In genomic region chr17:46467830-46468229, GRCm38 (mm10) we compare ENCODE assay signal across 21 mouse cellular contexts. TPM values are rescaled to one million over a fixed set of nuclear protein-coding genes. Genes with fewer than 3 reads are reported as not detected.
DNase-seq lines count a peak whose midpoint lies in the region; ATAC-seq and TF ChIP-seq lines count a peak whose summit lies in the region.
"Had no signal": no experiment of that assay in that cellular context is flagged by ENCODE, and none has a peak within 500 bp of the region (broad histone marks: within the 10 kb centered on the region; RNA-seq: fewer than 3 reads in every experiment).

No protein-coding gene starts in this region.

- peaks cover 80% of the 10 kb centered on the region for H3K36me3 ChIP-seq in forebrain, postnatal 0 days (ENCODE audit: insufficient read depth)
- H3K36me3 ChIP-seq in intestine, postnatal 0 days (ENCODE audit: control insufficient read depth, insufficient read depth), result no peaks in the 10 kb centered on the region
- no peaks in the 10 kb centered on the region for H3K36me3 ChIP-seq in intestine, embryonic 16.5 days (ENCODE audit: control insufficient read depth, insufficient read depth, low read length)

- no peaks in the 10 kb centered on the region for H3K4me1 ChIP-seq in forebrain, postnatal 0 days (ENCODE audit: insufficient read depth)
- no peaks in the 10 kb centered on the region for H3K4me1 ChIP-seq in intestine, postnatal 0 days (replicated peaks; ENCODE audit: control insufficient read depth, insufficient read depth, low read length)
- H3K4me1 ChIP-seq in intestine, embryonic 16.5 days (ENCODE audit: control insufficient read depth, insufficient read depth, low read length), result no peaks in the 10 kb centered on the region

- WGBS in forebrain, postnatal 0 days, result 62% methylated on average over 9 of the region's 9 CpGs
- 74% methylated on average over 9 of the region's 9 CpGs for WGBS in intestine, postnatal 0 days
- WGBS in intestine, embryonic 16.5 days, result 69% methylated on average over 9 of the region's 9 CpGs

- TF ChIP-seq CTCF in brain, embryonic 14.5 days (IDR thresholded peaks at IDR 0.05; ENCODE audit: borderline replicate concordance, extremely low read depth, insufficient read depth, insufficient read length), result no peak
- TF ChIP-seq CTCF in forebrain, postnatal 0 days (IDR thresholded peaks at IDR 0.05; ENCODE audit: low read depth), result no peak
- TF ChIP-seq CTCF in intestine, postnatal 0 days (IDR thresholded peaks at IDR 0.05; ENCODE audit: low read depth), result no peak

- H3K27me3 ChIP-seq in forebrain, postnatal 0 days (ENCODE audit: insufficient read depth, low read length), result no peaks in the 10 kb centered on the region
- no peaks in the 10 kb centered on the region; the same call in 1 of the 2 replicates for H3K27me3 ChIP-seq in intestine, postnatal 0 days (replicated peaks; ENCODE audit: control insufficient read depth, insufficient read depth, low read length)
- no peaks in the 10 kb centered on the region for H3K27me3 ChIP-seq in intestine, embryonic 16.5 days (replicated peaks; ENCODE audit: control insufficient read depth, insufficient read depth, low read length)

- no peak for TF ChIP-seq POLR2A in brain, embryonic 14.5 days (IDR thresholded peaks at IDR 0.05; ENCODE audit: borderline replicate concordance, extremely low read depth, insufficient read depth, insufficient read length, poor library complexity, severe bottlenecking)

- no peaks in the 10 kb centered on the region for H3K9me3 ChIP-seq in forebrain, postnatal 0 days (ENCODE audit: low read length)
- no peaks in the 10 kb centered on the region for H3K9me3 ChIP-seq in intestine, postnatal 0 days (ENCODE audit: control insufficient read depth)
- H3K9me3 ChIP-seq in intestine, embryonic 16.5 days (ENCODE audit: control insufficient read depth, low read length), result no peaks in the 10 kb centered on the region

- no peak overlapping the region for H3K9ac ChIP-seq in forebrain, postnatal 0 days
- no peak overlapping the region for H3K9ac ChIP-seq in intestine, postnatal 0 days (ENCODE audit: low read depth, low read length)
- no peak overlapping the region for H3K9ac ChIP-seq in intestine, embryonic 16.5 days (ENCODE audit: low read depth, low read length)

- DNase-seq in layer of hippocampus, adult 9-11 months, result peak; percentile 40
- no peak for DNase-seq in layer of hippocampus, postnatal 10 days (ENCODE audit: low spot score in 2 of 2)
- peak; percentile 75 for DNase-seq in brain, embryonic 14.5 days (ENCODE audit: low read depth)
- DNase-seq in cerebellum, adult 8-10 months, result peak; percentile 60
- no peak for DNase-seq in forebrain, postnatal 0 days
- DNase-seq: adrenal gland, postnatal 36 days; gastrocnemius, postnatal 36 days; heart, postnatal 14 days; kidney, adult 2 months; kidney, postnatal 25 days; liver; lung, adult 18-20 months; midbrain, embryonic 14.5 days; spleen, adult 18-20 months; thymus, adult 2 months had no signal

- H3K27ac ChIP-seq in forebrain, postnatal 0 days (ENCODE audit: low read depth, low read length), result no peak overlapping the region
- no peak overlapping the region for H3K27ac ChIP-seq in intestine, postnatal 0 days (ENCODE audit: low read depth, low read length)
- H3K27ac ChIP-seq in intestine, embryonic 16.5 days (ENCODE audit: low read length), result no peak overlapping the region

- peak; percentile 32; the same call in 1 of the 2 replicates for ATAC-seq in forebrain, postnatal 0 days
- ATAC-seq in intestine, postnatal 0 days, result no peak
- no peak for ATAC-seq in intestine, embryonic 16.5 days
- ATAC-seq: hindbrain, embryonic 16.5 days had no signal

- no peak overlapping the region for H3K4me3 ChIP-seq in forebrain, postnatal 0 days (ENCODE audit: low read depth, low read length)
- no peak overlapping the region for H3K4me3 ChIP-seq in intestine, postnatal 0 days (ENCODE audit: low read depth, low read length)
- H3K4me3 ChIP-seq in intestine, embryonic 16.5 days (ENCODE audit: low read length), result no peak overlapping the region

- H3K4me2 ChIP-seq in forebrain, postnatal 0 days (ENCODE audit: low read depth), result no peak overlapping the region
- no peak overlapping the region for H3K4me2 ChIP-seq in intestine, postnatal 0 days (replicated peaks; ENCODE audit: low read depth)
- no peak overlapping the region for H3K4me2 ChIP-seq in intestine, embryonic 16.5 days (ENCODE audit: low read depth, low read length)
- H3K4me2 ChIP-seq: heart, embryonic 11.5 days had no signal

RNA-seq across cellular contexts. Expression of gene Ttbk1, which starts 19.6 kb away (rescaled TPM):
- 100 to 1,000 TPM; 106 to 107 TPM for total RNA-seq in layer of hippocampus, postnatal 10 days (2021)
- 22.1 and 35.4 TPM in 2 replicates for polyA plus RNA-seq in brain, embryonic 14.5 days (2012; rRNA removed)
- 32.3 and 36.5 TPM in 2 replicates for total RNA-seq in forebrain, postnatal 0 days (2014; rRNA removed)
- polyA plus RNA-seq in forebrain, postnatal 0 days (2015; fragmentation: Nextera tagmentation; extraction: Ambion mirVana), result 4.2 and 5.6 TPM in 2 replicates
- 0.09 and 0.16 TPM in 2 replicates for polyA plus RNA-seq in intestine, postnatal 0 days (2015; fragmentation: Nextera tagmentation; extraction: Ambion mirVana)
- polyA plus RNA-seq in intestine, embryonic 16.5 days (2015; fragmentation: Nextera tagmentation; extraction: Ambion mirVana), result 0.15 and 0.16 TPM in 2 replicates
- total RNA-seq: megakaryocyte, adult 5-6 weeks had no signal

RNA-seq across cellular contexts. Expression of gene Dnph1, which starts 28.7 kb away (rescaled TPM):
- total RNA-seq in layer of hippocampus, postnatal 10 days (2021), result 1 to 10 TPM; 6.0 to 7.6 TPM
- polyA plus RNA-seq in brain, embryonic 14.5 days (2012; rRNA removed), result 17.6 and 25.7 TPM in 2 replicates
- total RNA-seq in forebrain, postnatal 0 days (2014; rRNA removed), result 5.9 and 6.1 TPM in 2 replicates
- polyA plus RNA-seq in forebrain, postnatal 0 days (2015; fragmentation: Nextera tagmentation; extraction: Ambion mirVana), result 14.9 and 16.1 TPM in 2 replicates
- 10.9 and 11.1 TPM in 2 replicates for polyA plus RNA-seq in intestine, postnatal 0 days (2015; fragmentation: Nextera tagmentation; extraction: Ambion mirVana)
- polyA plus RNA-seq in intestine, embryonic 16.5 days (2015; fragmentation: Nextera tagmentation; extraction: Ambion mirVana), result 40.4 and 45.1 TPM in 2 replicates

RNA-seq across cellular contexts. Expression of gene Slc22a7, which starts 29.6 kb away (rescaled TPM):
- total RNA-seq in layer of hippocampus, postnatal 10 days (2021), result under 1 TPM; 0.48 to 0.76 TPM
- polyA plus RNA-seq in brain, embryonic 14.5 days (2012; rRNA removed), result 0.07 and 0.09 TPM in 2 replicates
- 0.24 TPM in 1 of 2 replicates, not detected in the other for total RNA-seq in forebrain, postnatal 0 days (2014; rRNA removed)
- polyA plus RNA-seq in forebrain, postnatal 0 days (2015; fragmentation: Nextera tagmentation; extraction: Ambion mirVana), result 0.11 and 0.13 TPM in 2 replicates
- not detected in 2 replicates for polyA plus RNA-seq in intestine, postnatal 0 days (2015; fragmentation: Nextera tagmentation; extraction: Ambion mirVana)
- polyA plus RNA-seq in intestine, embryonic 16.5 days (2015; fragmentation: Nextera tagmentation; extraction: Ambion mirVana), result not detected in 2 replicates
- total RNA-seq: adrenal gland, postnatal 36 days; gastrocnemius, postnatal 36 days; heart, postnatal 14 days; megakaryocyte, adult 5-6 weeks had no signal
- polyA plus RNA-seq: heart, embryonic 11.5 days; hindbrain, embryonic 16.5 days; midbrain, embryonic 14.5 days; stomach, embryonic 14.5 days had no signal

RNA-seq across cellular contexts. Expression of gene Crip3, which starts 39.1 kb away (rescaled TPM):
- total RNA-seq in layer of hippocampus, postnatal 10 days (2021), result 1 to 10 TPM; 3.0 to 4.4 TPM
- 8.2 and 11.3 TPM in 2 replicates for polyA plus RNA-seq in brain, embryonic 14.5 days (2012; rRNA removed)
- 0.52 and 1.1 TPM in 2 replicates for total RNA-seq in forebrain, postnatal 0 days (2014; rRNA removed)
- 2.8 and 4.3 TPM in 2 replicates for polyA plus RNA-seq in forebrain, postnatal 0 days (2015; fragmentation: Nextera tagmentation; extraction: Ambion mirVana)
- 0.12 TPM in 1 of 2 replicates, not detected in the other for polyA plus RNA-seq in intestine, postnatal 0 days (2015; fragmentation: Nextera tagmentation; extraction: Ambion mirVana)
- polyA plus RNA-seq in intestine, embryonic 16.5 days (2015; fragmentation: Nextera tagmentation; extraction: Ambion mirVana), result 0.16 and 0.35 TPM in 2 replicates
- total RNA-seq: megakaryocyte, adult 5-6 weeks had no signal

Comparison
In these comparisons a context has a peak if more than half of its experiments do, and no peak if none do; other contexts are left out.
1. DNase-seq: peak in layer of hippocampus, adult 9-11 months (single experiment), brain, embryonic 14.5 days (single experiment) and cerebellum, adult 8-10 months (single experiment); none in layer of hippocampus, postnatal 10 days (0 of 2) and forebrain, postnatal 0 days (single experiment).